Mouse (Mus musculus): ENCODE results near the gene Gm10642.

The Gm10642 gene

DNA sequence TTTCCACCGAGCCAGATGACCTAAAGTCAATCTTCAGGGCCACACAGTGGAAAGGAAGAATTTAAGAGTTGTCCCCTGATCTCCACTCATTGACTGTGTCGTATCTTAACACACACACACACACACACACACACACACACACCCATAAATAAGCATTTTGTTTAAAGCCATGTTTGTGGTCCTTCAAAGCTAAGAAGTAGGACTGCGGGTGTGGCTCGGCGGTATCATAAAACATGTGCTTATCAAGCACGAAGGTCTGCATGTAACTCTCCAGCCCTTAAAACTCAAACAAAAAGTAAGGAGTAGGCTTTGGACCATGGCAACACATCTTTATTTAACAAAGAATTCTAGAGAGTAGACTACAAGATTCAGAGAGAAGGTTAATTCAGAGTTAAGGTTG lies 14.3 kb downstream of the Gm10642 start:
- in situ Hi-C loops (cut with MboI; ENCODE audit: low pct_unique_long_range_greater_than_20kb in 1 of 2, low sequenced_read_pairs in 2 of 2, unreplicated experiment in 1 of 2) = loop anchor here (10.0 kb wide), 1 partner anchor 254 kb away; no protein-coding TSS in a partner anchor

DNA sequence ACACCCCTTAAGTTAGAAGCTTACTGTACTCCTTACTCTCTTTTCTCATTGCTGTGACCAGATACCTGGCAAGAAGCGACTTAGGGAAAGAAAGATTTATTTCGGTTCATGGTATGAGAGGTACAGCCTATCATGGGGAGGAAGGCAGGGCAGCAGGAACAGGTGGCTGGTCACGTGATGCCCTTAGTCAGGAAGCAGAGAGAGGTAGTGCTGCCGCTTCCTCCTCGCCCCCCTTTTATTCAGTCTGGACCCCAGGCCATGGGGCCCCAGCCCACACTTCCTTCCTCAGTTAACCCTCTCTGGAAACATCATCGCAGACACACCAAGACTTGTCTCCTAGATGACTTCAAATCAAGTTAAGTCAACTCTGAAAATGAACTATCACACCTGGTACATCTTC lies 15.2 kb downstream of the Gm10642 start:
- in situ Hi-C loops (cut with MboI; ENCODE audit: low pct_unique_long_range_greater_than_20kb in 1 of 2, low sequenced_read_pairs in 2 of 2, unreplicated experiment in 1 of 2) = loop anchor here (10.0 kb wide), 1 partner anchor 254 kb away; no protein-coding TSS in a partner anchor

DNA sequence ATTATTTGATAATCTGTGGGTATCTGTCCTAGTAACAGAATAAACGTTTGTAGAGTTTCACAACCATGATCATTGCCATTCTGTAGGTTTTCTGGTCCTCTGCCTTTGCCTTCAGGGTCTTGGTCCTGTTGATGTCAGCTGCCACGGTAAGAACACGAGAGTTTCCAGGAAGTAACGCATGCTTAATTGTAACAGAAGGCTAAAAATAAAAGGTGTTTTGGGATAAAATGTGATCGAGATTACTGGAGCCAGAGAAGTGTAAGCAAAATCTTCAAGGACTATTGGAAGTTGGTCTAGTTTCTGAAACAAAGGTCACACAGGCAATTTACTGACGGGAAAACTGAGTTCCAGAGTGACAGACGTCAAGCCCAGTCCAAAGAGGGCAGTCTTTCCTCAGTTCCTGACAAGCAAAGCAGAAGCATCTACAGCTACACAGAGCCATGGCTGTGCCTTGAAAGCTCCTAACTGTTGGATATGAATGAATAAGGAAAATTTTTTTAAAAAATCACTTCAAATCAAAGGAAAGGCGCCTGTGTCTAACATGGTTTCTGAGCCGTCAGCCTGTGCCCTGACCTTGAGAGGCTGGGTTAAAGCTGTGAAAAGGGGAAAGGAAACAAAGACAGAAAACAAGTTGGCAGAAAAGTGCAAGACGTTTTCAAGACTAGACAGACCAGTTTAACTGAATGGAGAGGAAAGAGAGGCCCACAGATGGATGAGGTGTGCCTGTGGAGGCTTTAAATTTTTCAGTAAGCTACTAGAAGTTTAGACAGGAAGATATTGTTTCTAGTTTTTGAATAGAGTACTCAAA lies 15.9 kb downstream of the Gm10642 start:
- in situ Hi-C loops (cut with MboI; ENCODE audit: low pct_unique_long_range_greater_than_20kb in 1 of 2, low sequenced_read_pairs in 2 of 2, unreplicated experiment in 1 of 2) = loop anchor here (10.0 kb wide), 1 partner anchor 253 kb away; no protein-coding TSS in a partner anchor

DNA sequence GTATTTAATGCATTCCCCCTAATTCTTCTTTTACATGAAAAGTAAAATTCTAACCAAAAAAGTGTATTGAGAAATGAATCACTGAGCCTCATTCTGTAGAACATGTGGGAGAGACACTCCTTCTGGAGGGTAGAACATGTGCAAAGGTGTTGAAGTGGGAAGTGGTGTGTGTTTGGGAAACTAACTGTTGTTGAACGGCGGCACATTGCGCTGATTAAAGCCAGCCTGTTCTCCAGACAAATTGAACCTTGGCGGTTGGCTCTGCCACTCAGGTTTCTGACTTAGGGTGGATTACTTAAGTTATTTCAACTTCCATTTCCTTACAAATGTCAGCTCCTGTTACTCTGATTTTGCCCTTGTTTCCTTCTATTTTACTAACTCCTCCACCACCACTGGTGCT lies 17.6 kb downstream of the Gm10642 start:
- in situ Hi-C loops (cut with MboI; ENCODE audit: low pct_unique_long_range_greater_than_20kb in 1 of 2, low sequenced_read_pairs in 2 of 2, unreplicated experiment in 1 of 2) = loop anchor here (10.0 kb wide), 1 partner anchor 251 kb away; no protein-coding TSS in a partner anchor

DNA sequence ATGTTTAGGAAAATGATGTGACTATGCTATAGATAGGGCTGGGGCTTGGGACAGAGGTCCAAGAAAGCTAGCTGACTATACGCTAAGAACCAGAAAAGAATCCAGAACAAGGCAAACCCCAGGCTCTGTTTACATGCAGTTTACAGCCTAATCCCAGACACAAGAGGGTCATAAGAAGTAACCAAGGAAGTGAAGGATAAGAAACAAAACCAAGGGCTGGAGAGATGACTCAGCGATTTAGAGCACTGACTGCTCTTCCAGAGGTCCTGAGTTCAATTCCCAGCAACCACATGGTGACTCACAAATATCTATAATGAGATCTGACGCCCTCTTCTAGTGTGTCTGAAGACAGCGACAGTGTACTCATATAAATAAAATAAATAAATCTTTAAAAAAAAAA lies 19.1 kb downstream of the Gm10642 start:
- in situ Hi-C loops (cut with MboI; ENCODE audit: low pct_unique_long_range_greater_than_20kb in 1 of 2, low sequenced_read_pairs in 2 of 2, unreplicated experiment in 1 of 2) = loop anchor here (10.0 kb wide), 1 partner anchor 250 kb away; no protein-coding TSS in a partner anchor

DNA sequence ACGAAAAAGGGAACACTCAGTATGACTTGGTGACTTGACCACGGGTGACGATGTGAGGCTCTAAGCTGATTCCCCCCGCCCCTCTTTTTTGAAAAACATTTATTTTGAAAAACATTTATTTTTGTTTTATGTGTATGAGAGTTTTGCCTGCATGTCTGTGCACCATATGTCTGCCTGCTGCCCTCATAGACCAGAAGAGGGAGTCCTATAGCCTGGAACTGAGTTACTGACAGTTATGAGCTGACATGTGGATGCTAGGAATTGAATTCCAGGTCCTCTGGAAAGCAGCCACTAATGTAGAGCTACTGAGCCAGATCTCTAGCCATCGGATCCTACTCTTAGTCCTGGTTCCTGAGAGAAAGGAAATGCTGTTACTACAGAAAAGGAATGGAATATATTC lies 19.9 kb downstream of the Gm10642 start:
- in situ Hi-C loops (cut with MboI; ENCODE audit: low pct_unique_long_range_greater_than_20kb in 1 of 2, low sequenced_read_pairs in 2 of 2, unreplicated experiment in 1 of 2) = loop anchor here (10.0 kb wide), 1 partner anchor 249 kb away; no protein-coding TSS in a partner anchor

DNA sequence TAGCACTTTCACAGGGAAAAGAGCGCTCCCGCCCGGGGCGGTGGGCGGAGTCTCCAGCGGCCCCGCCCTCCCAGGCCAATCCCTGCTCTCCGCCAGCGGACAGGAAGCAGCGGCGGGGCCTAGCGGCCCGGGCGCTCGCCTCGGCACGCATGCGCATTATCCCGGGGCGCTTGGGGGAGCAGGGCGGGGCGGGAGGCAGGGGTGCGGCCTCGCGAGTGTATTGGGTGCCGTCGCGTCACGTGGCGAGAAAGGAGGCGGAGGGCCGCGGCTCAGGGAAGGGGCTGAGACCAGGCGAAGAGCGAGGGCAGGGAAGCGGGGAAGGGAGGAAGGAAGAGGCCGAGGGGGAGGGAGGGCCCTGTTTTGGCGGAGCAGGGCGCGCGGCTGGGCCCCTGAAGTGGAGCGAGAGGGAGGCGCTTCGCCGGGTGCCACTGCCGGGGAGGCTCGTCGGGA lies 22.7 kb downstream of the Gm10642 start, which contains the start of gene Adam10:
TSS of gene Adam10 (plus strand) at position 316 of the 450 bp plus-strand sequence.
- in situ Hi-C loops (cut with MboI; ENCODE audit: low pct_unique_long_range_greater_than_20kb in 1 of 2, low sequenced_read_pairs in 2 of 2, unreplicated experiment in 1 of 2) = loop anchor here (10.0 kb wide), 1 partner anchor 246 kb away; no protein-coding TSS in a partner anchor

DNA sequence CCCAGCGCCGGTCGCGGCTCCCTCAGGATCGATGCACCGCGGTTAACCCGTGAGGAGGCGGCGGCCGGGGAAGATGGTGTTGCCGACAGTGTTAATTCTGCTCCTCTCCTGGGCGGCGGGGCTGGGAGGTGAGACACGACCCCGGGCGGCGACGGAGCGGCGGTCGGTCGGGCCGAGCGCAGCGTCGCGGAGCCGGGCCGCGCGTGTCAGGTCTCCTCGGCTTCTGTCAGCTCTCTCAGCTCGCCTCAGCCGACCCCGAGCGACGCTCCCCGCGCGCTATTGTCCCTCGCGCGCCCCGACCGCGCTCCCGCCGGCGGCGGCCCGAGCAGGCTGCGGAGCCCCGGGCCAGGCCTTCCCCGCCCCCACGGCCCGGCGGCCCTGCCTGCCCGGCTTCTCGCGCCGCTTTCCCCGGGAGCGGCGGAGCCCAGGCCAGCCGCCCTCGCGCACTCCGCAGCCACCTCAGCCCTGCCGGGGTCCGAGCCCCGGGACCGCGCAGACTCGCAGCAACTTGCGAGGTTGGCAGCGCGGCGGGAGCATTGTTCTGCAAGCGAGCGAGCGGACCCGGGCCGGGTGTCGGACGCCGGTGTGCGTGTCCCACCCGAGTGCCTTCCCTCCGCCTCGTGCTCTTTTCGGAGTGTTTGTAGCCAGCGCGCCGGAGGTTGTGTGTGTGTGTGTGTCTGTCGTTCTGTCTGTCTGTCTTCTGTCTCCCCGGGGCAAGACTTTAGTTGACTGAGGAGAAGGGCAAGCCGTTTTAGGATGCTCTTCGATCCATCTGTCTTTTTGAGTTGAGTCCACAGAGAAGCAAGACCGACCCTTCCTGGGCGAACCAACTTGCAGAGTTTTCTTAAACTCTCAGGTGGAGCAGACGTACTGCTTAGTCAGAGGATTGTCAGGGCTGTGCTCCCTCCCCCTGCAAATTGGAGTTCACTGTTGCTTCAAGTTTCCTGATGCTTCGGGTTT lies 23.4 kb downstream of the Gm10642 start:
- in situ Hi-C loops (cut with MboI; ENCODE audit: low pct_unique_long_range_greater_than_20kb in 1 of 2, low sequenced_read_pairs in 2 of 2, unreplicated experiment in 1 of 2) = loop anchor here (10.0 kb wide), 1 partner anchor 245 kb away; no protein-coding TSS in a partner anchor

DNA sequence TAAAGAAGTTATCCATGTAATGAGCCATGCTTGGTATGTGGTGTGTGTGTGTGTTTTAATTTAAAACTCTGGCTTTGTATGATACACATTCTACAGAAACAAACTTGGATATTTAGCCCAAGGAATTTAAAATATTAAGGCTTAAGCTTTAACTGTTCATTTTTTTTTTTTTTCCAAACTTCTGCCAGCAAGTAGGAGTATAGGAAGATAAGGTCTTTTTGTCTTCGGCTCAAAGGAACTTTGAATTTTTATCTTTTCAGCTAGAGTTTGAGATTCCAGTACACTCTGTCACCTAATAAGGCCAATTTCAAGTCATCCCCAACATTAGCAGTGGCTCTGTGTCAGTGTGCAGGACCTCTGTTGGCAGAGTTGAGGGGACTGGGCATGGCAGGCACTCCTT lies 26.2 kb downstream of the Gm10642 start:
- in situ Hi-C loops (cut with MboI; ENCODE audit: low pct_unique_long_range_greater_than_20kb in 1 of 2, low sequenced_read_pairs in 2 of 2, unreplicated experiment in 1 of 2) = no loop called here

DNA sequence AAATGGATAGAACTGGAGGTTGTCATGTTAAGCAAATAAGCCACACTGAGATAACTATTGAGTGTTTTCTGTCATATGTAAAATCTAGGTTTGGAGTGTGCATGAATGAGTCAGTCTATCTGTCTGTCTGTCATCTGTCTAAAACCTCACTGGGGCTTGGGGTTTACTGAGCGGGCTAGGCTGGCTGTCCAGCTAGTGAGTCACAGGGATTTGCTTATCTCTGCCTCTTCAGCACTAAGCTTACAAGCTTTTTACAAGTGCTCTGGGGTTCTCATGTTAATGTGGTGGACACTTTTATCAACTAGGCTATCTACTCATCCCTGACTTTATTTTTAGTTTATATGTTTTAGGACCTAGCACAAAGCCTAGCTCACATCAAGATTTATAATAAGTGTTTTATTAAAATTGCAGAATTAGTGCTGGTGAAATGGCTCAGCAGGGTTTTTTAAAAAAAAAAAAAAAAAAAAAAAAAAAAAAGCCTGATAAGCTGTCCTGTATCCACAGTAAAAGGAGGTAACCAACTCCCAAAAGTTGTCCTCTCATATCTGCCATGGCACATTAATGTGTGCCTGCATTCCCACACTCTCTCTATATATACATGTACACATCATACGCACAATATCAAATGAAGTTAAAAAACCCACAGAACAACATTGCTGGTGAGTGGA lies 32.4 kb downstream of the Gm10642 start:
- in situ Hi-C loops (cut with MboI; ENCODE audit: low pct_unique_long_range_greater_than_20kb in 1 of 2, low sequenced_read_pairs in 2 of 2, unreplicated experiment in 1 of 2) = no loop called here

DNA sequence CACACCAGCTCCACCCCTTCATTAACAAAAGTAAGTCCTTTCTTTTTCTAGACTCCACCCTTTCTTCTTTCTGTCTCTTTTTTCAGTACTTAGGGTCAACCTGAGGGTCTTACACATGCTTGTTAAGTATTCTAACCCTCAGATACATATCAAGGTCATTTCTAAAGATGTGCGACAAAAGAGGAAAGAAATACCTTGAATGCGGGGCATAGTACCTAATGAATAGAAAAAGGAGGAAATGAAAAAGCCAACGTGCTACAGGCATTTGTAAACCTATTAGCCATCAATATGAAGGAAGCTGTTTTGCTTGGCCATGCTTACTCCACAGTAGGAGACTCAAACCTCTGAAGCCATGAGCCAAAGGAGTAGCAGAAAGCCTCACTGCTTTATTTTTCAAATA lies 33.9 kb downstream of the Gm10642 start:
- in situ Hi-C loops (cut with MboI; ENCODE audit: low pct_unique_long_range_greater_than_20kb in 1 of 2, low sequenced_read_pairs in 2 of 2, unreplicated experiment in 1 of 2) = no loop called here

DNA sequence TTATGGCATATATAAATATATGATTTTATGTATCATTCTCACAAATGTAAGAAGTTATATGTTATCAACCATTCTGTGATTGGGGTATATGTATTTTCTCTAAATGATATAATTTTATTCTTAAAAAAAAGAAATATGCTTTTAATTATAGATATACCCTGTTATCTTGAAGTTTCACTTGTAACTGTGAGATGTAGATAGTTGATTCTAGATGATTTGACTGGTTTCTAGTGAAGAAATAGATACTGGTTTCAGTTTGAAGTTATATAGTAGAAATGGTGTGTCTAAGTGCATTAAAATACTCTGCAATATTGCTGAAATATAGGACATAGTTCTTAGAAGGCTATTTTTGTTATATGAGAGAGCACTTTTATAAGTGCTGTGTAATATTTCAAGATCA lies 34.5 kb downstream of the Gm10642 start:
- in situ Hi-C loops (cut with MboI; ENCODE audit: low pct_unique_long_range_greater_than_20kb in 1 of 2, low sequenced_read_pairs in 2 of 2, unreplicated experiment in 1 of 2) = no loop called here

DNA sequence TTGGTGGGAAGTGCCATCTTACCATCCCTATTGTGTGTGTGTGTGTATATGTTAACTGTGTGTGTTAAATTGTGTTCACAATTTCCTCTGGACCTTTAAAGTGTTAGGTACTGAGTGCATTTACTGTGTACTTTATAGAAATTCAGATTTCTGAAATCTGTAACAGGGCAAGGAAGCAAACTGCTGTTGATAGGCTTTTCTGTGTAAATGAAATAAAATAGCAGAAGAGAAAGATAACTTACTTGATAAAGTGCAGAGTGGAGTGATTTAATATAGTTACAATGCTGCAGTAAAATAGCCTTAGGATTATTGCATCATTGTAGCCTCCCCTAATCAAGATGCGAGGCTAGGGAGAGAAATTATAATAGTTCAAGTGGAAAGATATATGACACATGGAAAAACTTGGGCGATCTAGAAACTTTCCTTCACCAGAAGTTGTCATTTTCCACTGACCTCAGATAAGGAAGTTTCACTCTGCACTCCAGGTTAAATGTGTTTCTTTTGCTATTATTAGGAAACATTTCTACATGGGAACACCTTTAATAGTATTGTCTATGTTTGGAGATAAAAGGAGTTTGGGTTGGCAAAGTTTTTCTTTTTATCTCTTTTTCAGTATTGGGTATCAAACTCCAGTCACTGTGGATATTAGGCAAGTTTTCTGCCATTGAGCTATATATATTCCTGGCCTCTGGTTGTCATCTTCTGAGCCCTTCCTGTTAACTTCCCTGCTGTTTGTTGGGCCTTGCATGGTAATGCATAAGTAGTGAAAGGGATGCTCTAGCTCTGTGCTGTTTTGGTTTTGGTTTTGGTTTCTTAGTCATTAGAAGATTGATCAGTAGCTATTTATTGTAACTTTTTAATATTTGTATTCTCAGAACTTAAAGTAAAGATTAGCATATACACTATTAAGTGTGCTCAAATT lies 36.0 kb downstream of the Gm10642 start:
- in situ Hi-C loops (cut with MboI; ENCODE audit: low pct_unique_long_range_greater_than_20kb in 1 of 2, low sequenced_read_pairs in 2 of 2, unreplicated experiment in 1 of 2) = no loop called here

DNA sequence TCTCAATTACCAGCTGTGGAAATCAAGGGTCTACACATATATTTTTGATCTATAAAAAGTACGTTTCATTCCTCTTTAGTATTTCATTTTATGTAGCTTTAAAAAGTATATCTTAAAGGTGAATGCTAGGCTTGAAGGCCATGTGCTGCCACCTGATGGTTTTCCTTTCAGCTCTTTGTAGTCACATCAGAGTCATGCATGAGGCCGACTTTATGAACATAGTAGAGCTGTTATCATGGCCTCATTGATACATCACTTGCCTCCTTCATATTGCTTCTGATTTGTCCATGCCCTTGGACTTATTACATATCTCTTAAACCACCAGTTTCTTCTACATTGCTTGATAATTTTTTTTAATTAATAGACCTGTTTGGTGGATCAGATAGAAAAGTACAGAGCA lies 39.7 kb downstream of the Gm10642 start:
- in situ Hi-C loops (cut with MboI; ENCODE audit: low pct_unique_long_range_greater_than_20kb in 1 of 2, low sequenced_read_pairs in 2 of 2, unreplicated experiment in 1 of 2) = no loop called here

DNA sequence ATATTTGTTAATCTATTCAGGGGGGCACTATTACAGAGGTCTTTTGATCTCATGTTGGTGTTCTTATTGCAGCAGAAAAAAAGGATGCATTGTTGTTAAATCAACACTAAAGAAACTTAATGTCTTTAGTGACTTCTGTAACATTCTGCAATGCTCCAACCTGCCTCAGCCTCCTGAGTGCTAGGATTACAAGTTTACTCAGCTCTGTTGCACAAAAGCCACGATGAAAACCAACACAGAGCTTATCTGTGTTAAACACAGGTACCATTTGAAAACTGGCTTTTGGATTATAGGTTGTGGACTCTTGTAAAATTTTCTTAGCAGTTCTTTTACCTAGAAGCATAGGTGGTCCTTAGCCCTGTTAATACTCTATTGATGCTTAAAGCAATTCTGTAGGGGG lies 42.0 kb downstream of the Gm10642 start:
- in situ Hi-C loops (cut with MboI; ENCODE audit: low pct_unique_long_range_greater_than_20kb in 1 of 2, low sequenced_read_pairs in 2 of 2, unreplicated experiment in 1 of 2) = no loop called here

DNA sequence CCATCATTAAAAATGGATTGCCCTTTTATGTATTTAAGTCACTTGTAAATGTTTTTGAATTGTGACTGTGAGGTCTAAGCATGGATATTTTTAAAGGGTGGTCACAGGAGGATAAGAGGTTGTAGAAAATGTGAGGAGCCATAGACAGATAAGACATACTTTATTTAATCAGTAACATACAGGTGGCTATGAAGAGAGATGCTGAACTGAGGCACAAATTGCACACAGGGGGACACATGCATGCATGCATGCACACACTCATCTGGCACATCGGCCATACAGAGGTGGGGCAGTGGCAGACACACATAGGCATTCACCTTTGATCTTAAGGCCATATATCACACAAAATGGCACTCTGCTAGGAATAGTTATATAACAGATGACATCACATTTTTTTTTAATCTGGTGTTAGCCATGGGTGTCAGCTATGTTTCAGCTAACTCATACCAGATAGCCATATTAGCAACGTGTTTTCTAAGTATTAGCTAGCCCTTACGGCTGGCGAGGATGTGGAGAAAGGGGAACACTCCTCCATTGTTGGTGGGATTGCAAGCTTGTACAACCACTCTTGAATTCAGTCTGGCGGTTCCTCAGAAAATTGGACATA lies 47.6 kb downstream of the Gm10642 start:
- in situ Hi-C loops (cut with MboI; ENCODE audit: low pct_unique_long_range_greater_than_20kb in 1 of 2, low sequenced_read_pairs in 2 of 2, unreplicated experiment in 1 of 2) = no loop called here

DNA sequence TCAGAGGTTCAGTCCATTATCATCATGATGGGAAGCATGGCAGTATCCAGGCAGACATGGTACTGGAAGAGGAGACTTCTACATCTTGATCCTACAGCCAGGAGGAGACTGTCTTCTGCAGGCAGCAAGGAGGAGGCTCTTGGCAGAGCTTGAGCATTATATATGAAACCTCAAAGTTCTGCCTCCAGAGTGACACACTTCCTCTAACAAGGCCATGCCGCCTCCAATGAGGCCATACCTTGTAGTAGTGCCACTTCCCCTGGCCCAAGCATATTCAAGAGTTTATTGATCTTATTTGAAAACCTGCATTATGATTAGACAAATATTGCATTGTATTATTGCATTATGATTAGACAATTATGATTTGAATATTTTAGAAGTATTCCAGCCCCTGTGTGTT lies 50.4 kb downstream of the Gm10642 start:
- in situ Hi-C loops (cut with MboI; ENCODE audit: low pct_unique_long_range_greater_than_20kb in 1 of 2, low sequenced_read_pairs in 2 of 2, unreplicated experiment in 1 of 2) = no loop called here

Measured in mouse embryonic stem cell (cell line).